Mouse (Mus musculus) neural tube, embryonic 15.5 days (tissue): Measurements from ENCODE around the gene Myrf. TPM values are rescaled to one million over a fixed set of nuclear protein-coding genes. Genes with fewer than 3 reads are reported as not detected.

ENCODE experiments used
- ATAC-seq: fragments of 200-750 bp; cut with Nextera tagmentation; 2 replicates; pipeline ENCODE4 v1.8.0; 2017; ENCODE audit warnings: mild to moderate bottlenecking, moderate TSS enrichment, moderate library complexity; ENCODE audit not compliant: low FRiP score
- H3K27ac ChIP-seq: fragments of 300-500 bp; sonication (generic); replicated peaks from 2 replicates; pipeline ENCODE4 v1.5.1; 2015; ENCODE audit warnings: mild to moderate bottlenecking, inconsistent platforms
- H3K27me3 ChIP-seq: fragments of 300-500 bp; sonication (generic); replicated peaks from 2 replicates; pipeline ENCODE4 v1.6.1; 2015; ENCODE audit warnings: inconsistent platforms
- H3K36me3 ChIP-seq: fragments of 300-500 bp; sonication (generic); 2 replicates; pipeline ENCODE4 v1.6.1; 2015; ENCODE audit warnings: inconsistent platforms
- H3K4me1 ChIP-seq: fragments of 300-500 bp; sonication (generic); 2 replicates; pipeline ENCODE4 v1.6.1; 2015; ENCODE audit warnings: inconsistent platforms
- H3K4me2 ChIP-seq: fragments of 300-500 bp; sonication (generic); 2 replicates; pipeline ENCODE4 v1.6.1; 2015; ENCODE audit warnings: inconsistent platforms, mild to moderate bottlenecking, moderate library complexity
- H3K4me3 ChIP-seq: fragments of 300-500 bp; sonication (generic); replicated peaks from 2 replicates; pipeline ENCODE4 v1.5.1; 2015; ENCODE audit warnings: mild to moderate bottlenecking, inconsistent platforms
- H3K9ac ChIP-seq: fragments of 300-500 bp; sonication (generic); replicated peaks from 2 replicates; pipeline ENCODE4 v1.6.1; 2015; ENCODE audit warnings: mild to moderate bottlenecking, inconsistent platforms
- H3K9me3 ChIP-seq: fragments of 300-500 bp; sonication (generic); replicated peaks from 2 replicates; pipeline ENCODE4 v1.6.1; 2016; ENCODE audit warnings: inconsistent platforms
- WGBS: fragments of 180-500 bp; shearing (Covaris S2); methylation state at CpG from one replicate; pipeline ENCODE4 v1.1.7; 2015; ENCODE audit warnings: mixed read lengths; 5-methylcytosine and 5-hydroxymethylcytosine counted together
- polyA plus RNA-seq: library from polyadenylated mRNA; unstranded; fragments of >200 nt; fragmentation: Nextera tagmentation; extraction: Ambion mirVana; gene quantifications from 2 replicates; pipeline ENCODE4 v1.2.1, GENCODE M21; 2015

The Myrf gene
- polyA plus RNA-seq, 1 experiment from 2014 or later: 0.79 TPM

DNA sequence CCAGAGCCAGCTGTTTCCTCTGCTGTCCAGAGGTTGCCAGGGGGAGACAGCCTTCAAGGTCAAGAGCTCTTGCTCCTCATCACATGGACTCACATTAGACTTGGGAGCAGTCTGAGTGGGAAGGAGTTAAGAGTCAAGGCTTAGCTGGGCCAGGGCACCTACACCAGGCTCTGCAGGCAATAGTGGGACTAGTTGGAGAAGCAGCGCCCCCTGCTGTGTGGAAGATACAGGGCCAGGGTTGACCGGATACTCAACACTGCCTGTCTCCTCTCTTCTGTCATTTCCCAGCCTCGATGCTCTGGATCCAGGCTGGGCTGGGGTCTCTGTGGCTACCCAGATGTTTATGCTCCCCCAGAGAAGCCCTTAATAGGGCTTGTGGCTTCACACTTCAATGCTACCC lies 3.6 kb upstream of the Myrf start:
- Histone ChIP-seq H3K27ac (no peak overlapping the region), H3K9me3 (no peaks in the 10 kb centered on the region), H3K36me3 (peaks cover 6% of the 10 kb centered on the region), H3K4me1 (peaks cover 11% of the 10 kb centered on the region), H3K27me3 (peaks cover 16% of the 10 kb centered on the region), H3K4me3 (no peak overlapping the region), H3K4me2 (no peak overlapping the region), H3K9ac (no peak overlapping the region)
- 22% methylated on average over 3 of the region's 3 CpGs for whole genome bisulfite sequencing
- no peak for ATAC-seq

DNA sequence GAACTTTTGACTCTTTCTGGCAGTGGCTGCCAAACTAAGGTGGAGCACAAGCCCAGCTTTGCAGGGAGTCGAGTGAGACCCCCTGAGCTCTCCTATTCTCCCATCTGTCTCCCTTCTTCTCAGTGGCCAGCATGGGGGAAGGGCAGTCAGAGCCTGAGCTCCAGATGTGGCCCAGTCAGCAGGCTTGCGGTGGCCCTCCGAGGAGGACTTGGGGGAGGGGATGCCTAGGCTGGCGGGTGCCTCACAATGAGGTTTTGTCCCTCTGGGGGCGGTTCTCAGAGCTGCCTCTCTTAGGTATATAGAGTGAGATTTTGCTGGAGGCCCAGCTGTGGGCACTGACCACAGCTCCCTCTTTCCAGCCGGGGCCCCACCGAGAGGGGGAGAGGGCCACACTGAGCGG lies 2.4 kb upstream of the Myrf start:
- H3K27ac ChIP-seq: no peak overlapping the region
- WGBS: 8% methylated on average over 8 of the region's 8 CpGs
- no peak overlapping the region for H3K9ac ChIP-seq
- peaks cover 6% of the 10 kb centered on the region for H3K36me3 ChIP-seq
- H3K27me3 ChIP-seq: peaks cover 16% of the 10 kb centered on the region
- no peak overlapping the region for H3K4me2 ChIP-seq
- peaks cover 11% of the 10 kb centered on the region for H3K4me1 ChIP-seq
- no peak for ATAC-seq
- H3K9me3 ChIP-seq: no peaks in the 10 kb centered on the region
- no peak overlapping the region for H3K4me3 ChIP-seq

DNA sequence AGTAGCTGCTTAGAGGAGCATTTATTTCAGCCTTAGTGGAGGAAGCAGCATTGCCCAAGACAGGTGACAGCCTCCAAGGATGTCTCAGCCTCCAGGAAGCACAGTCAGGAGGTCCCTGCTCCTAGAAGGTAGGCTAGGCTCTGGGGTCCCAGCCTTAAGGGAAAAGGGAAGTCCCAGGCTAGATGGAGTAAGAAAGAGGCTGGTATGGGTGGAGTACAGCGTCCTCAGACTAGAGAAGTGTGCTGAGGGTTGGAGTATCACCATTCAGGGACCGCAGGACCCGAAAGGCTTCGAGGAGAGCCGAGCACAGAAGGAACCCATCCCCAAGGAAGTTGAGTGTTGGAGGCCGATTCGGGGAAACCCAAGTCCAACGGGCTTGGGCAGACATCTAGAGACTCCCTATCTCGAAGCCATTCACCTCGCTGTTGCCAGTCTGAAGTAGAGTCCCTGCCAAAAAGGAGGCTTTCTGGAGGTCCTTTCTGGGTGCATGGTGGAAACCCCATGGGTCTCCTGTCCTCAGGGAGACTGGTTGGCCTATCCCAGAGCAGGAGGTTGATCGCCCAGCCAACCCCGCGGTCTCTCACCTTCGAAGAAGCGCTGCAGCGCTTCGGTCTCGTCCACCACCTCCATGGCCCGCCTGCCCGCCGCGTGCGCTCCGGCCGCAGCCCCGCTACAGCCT lies 434 bp downstream of the Myrf start:
- Histone ChIP-seq H3K4me3 (peak overlapping the region; percentile 46), H3K27ac (no peak overlapping the region), H3K4me2 (peak overlapping the region; percentile 84), H3K4me1 (peaks cover 11% of the 10 kb centered on the region), H3K27me3 (peaks cover 16% of the 10 kb centered on the region), H3K36me3 (no peaks in the 10 kb centered on the region), H3K9me3 (no peaks in the 10 kb centered on the region), H3K9ac (peak overlapping the region; percentile 51)
- 5% methylated on average over 21 of the region's 26 CpGs for WGBS
- ATAC-seq: no peak

- no peak overlapping the region for H3K4me3 ChIP-seq
- H3K36me3 ChIP-seq: no peaks in the 10 kb centered on the region
- H3K4me1 ChIP-seq: peaks cover 11% of the 10 kb centered on the region
- H3K9me3 ChIP-seq: no peaks in the 10 kb centered on the region
- H3K9ac ChIP-seq: no peak overlapping the region
- WGBS: 63% methylated on average over 2 of the region's 2 CpGs
- H3K27me3 ChIP-seq: peaks cover 16% of the 10 kb centered on the region
- ATAC-seq: no peak
- H3K4me2 ChIP-seq: peak overlapping the region; percentile 84; the same call in 1 of the 2 replicates
- no peak overlapping the region for H3K27ac ChIP-seq
Observed at GRCm38 (mm10) chr19:10239419-10239818, 1.1 kb downstream of the Myrf start.

- no peak overlapping the region for H3K27ac ChIP-seq
- H3K9ac ChIP-seq: no peak overlapping the region
- H3K4me2 ChIP-seq: no peak overlapping the region
- no peak for ATAC-seq
- H3K9me3 ChIP-seq: no peaks in the 10 kb centered on the region
- WGBS: 72% methylated on average over 3 of the region's 3 CpGs
- no peaks in the 10 kb centered on the region for H3K36me3 ChIP-seq
- H3K4me3 ChIP-seq: no peak overlapping the region
- H3K4me1 ChIP-seq: peaks cover 11% of the 10 kb centered on the region
- H3K27me3 ChIP-seq: peaks cover 16% of the 10 kb centered on the region
Observed at GRCm38 (mm10) chr19:10238477-10238876, 2.1 kb downstream of the Myrf start.

DNA sequence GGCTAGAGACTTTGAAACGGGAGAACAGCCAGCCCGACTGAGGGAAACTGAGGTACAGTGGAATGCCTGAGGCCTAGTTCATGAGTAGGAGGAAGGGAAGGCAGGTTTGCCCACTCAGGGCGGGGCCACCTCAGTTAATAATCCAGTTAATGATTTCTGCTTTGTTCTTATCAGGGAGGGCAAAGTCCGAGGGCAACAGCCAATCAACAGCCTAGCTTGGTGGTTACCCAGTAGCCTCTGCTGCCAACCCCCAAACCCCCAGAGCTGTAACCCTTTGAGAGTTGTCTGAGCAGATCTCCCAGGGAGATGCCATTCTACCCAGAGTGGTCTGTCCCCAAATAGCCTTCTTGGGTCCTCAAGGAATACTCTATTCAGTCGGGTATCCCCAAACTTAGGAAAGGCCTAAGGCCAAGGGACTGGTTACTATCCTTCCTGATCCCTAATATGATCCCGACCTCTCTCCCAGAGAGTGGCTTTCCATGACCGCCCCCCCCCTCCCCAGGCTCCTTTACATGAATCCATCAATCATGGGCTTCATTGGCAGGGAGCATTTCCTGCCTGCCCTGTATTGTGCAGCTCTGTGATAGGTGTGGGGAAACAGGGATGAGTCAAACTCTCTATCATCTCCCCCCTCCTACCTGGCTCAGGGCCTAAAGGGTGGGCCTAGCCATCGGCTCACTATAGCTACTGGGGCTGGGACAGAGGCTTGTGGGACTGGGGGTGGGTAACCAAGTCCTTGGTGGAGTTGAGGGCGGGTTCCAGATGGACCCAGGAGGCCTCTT lies 4.6 kb downstream of the Myrf start:
- Histone ChIP-seq H3K9me3 (no peaks in the 10 kb centered on the region), H3K4me1 (peaks cover 9% of the 10 kb centered on the region), H3K4me3 (no peak overlapping the region), H3K9ac (no peak overlapping the region), H3K27me3 (peaks cover 17% of the 10 kb centered on the region), H3K4me2 (no peak overlapping the region), H3K27ac (no peak overlapping the region), H3K36me3 (no peaks in the 10 kb centered on the region)
- no peak for ATAC-seq
- 79% methylated on average over 9 of the region's 9 CpGs for WGBS

- 28% methylated on average over 9 of the region's 9 CpGs for WGBS
Observed at GRCm38 (mm10) chr19:10232327-10233017, 8.1 kb downstream of the Myrf start.

DNA sequence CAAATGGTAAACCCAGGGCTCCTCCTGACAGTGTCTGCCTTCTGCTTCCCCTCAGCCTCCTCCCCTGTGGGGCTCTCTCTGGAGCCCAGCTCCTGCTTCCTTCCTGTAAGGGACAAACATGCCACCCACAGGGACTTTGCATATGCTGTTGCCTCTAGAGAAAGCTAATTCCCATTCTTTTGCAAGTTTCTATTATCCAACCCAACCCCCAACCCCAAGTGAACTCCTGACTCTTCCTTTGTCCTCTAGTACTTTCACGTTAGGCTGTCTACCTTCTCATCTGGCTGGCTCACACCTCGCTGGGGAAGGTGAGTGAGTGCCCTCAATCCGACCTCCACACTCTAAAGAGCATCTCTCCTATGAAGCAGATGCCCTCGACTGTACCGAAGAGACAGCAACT lies 8.7 kb downstream of the Myrf start:
- Histone ChIP-seq H3K27ac (no peak overlapping the region), H3K27me3 (0 out of 2 replicates have a peak, but pooled peaks cover 9% of the 10 kb centered on the region), H3K9ac (no peak overlapping the region), H3K36me3 (no peaks in the 10 kb centered on the region), H3K4me2 (no peak overlapping the region), H3K4me1 (no peaks in the 10 kb centered on the region), H3K9me3 (no peaks in the 10 kb centered on the region), H3K4me3 (no peak overlapping the region)
- 15% methylated on average over 5 of the region's 5 CpGs for WGBS
- no peak for ATAC-seq

More at GRCm38 (mm10) chr19:10232327-10233017, 8.1 kb downstream of the Myrf start:
- Histone ChIP-seq H3K9me3 (no peaks in the 10 kb centered on the region), H3K27me3 (0 out of 2 replicates have a peak, but pooled peaks cover 9% of the 10 kb centered on the region), H3K9ac (no peak overlapping the region), H3K4me2 (no peak overlapping the region), H3K27ac (no peak overlapping the region), H3K4me1 (no peaks in the 10 kb centered on the region), H3K36me3 (no peaks in the 10 kb centered on the region), H3K4me3 (no peak overlapping the region)
- no peak for ATAC-seq

GRCm38 (mm10) chr19:10231016-10231415 lies 9.5 kb downstream of the Myrf start:
- H3K9me3 ChIP-seq: no peaks in the 10 kb centered on the region
- H3K4me1 ChIP-seq: no peaks in the 10 kb centered on the region
- 0 out of 2 replicates have a peak, but pooled peaks cover 9% of the 10 kb centered on the region for H3K27me3 ChIP-seq
- ATAC-seq: no peak; the same call in 1 of the 2 replicates
- 9% methylated on average over 7 of the region's 7 CpGs for WGBS
- no peak overlapping the region for H3K27ac ChIP-seq
- H3K4me3 ChIP-seq: no peak overlapping the region
- H3K36me3 ChIP-seq: no peaks in the 10 kb centered on the region
- no peak overlapping the region for H3K9ac ChIP-seq
- no peak overlapping the region for H3K4me2 ChIP-seq

GRCm38 (mm10) chr19:10225767-10226166 lies 14.8 kb downstream of the Myrf start:
- no peaks in the 10 kb centered on the region for H3K36me3 ChIP-seq
- no peak overlapping the region for H3K27ac ChIP-seq
- no peaks in the 10 kb centered on the region for H3K9me3 ChIP-seq
- ATAC-seq: no peak
- H3K27me3 ChIP-seq: no peaks in the 10 kb centered on the region
- H3K4me1 ChIP-seq: peaks cover 4% of the 10 kb centered on the region; the same call in 1 of the 2 replicates
- no peak overlapping the region for H3K4me2 ChIP-seq
- WGBS: 83% methylated on average over 4 of the region's 4 CpGs
- H3K4me3 ChIP-seq: no peak overlapping the region
- no peak overlapping the region for H3K9ac ChIP-seq

DNA sequence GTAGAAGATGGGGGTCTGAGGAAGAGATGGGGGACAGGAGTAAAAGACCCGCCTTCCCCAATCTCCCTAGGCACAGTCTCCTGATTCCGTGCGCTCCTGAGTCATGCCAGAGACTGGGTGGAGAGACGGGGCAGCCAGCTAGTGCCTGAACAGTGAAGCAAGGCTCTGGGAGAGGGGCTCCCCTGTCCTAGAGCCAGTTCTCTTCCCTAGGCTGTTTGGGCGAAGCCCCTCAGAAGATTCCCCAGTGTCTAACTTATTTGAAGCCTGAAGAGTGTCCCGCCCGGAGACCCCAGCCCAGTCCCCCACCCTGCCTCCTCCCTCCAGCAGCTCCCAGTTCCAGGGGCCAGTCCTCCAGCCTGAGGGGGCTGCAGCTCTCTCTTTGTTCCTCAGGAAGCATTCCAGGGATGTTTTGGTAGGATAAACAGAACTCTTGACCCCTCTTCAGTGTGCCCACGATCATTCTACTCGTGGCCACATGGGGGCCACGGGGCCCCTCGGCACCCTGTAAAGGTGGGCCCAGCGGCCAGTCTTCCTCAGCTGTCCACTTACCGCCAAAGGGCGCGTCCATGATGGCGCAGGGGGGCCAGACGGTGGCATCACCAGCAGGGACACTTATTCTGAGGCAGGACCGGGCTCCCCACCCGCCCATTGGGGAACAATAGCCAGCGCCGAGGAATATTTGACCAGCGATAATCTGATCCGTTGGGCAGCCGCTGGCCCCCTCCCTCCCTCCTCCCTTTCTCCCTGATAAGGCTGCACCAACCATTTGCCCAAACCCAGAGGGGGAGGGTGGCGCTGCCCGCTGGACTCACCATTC lies 15.7 kb downstream of the Myrf start:
- no peak for ATAC-seq
- Histone ChIP-seq H3K36me3 (no peaks in the 10 kb centered on the region), H3K9me3 (no peaks in the 10 kb centered on the region), H3K27ac (no peak overlapping the region), H3K27me3 (no peaks in the 10 kb centered on the region), H3K4me1 (peaks cover 4% of the 10 kb centered on the region; the same call in 1 of the 2 replicates), H3K4me2 (no peak overlapping the region), H3K9ac (no peak overlapping the region), H3K4me3 (no peak overlapping the region)
- 44% methylated on average over 26 of the region's 26 CpGs for WGBS
